Mouse (Mus musculus): Measurements from ENCODE around the gene Rps18. TPM values are rescaled to one million over a fixed set of nuclear protein-coding genes. Genes with fewer than 3 reads are reported as not detected.
"Not testable (repeated sequence)": the region's sequence is repeated elsewhere in the genome, so short reads cannot be mapped to it uniquely, and the experiment has no call there.

The Rps18 gene
- polyA plus RNA-seq, 1 experiment from 2014 or later, result 923 TPM

DNA sequence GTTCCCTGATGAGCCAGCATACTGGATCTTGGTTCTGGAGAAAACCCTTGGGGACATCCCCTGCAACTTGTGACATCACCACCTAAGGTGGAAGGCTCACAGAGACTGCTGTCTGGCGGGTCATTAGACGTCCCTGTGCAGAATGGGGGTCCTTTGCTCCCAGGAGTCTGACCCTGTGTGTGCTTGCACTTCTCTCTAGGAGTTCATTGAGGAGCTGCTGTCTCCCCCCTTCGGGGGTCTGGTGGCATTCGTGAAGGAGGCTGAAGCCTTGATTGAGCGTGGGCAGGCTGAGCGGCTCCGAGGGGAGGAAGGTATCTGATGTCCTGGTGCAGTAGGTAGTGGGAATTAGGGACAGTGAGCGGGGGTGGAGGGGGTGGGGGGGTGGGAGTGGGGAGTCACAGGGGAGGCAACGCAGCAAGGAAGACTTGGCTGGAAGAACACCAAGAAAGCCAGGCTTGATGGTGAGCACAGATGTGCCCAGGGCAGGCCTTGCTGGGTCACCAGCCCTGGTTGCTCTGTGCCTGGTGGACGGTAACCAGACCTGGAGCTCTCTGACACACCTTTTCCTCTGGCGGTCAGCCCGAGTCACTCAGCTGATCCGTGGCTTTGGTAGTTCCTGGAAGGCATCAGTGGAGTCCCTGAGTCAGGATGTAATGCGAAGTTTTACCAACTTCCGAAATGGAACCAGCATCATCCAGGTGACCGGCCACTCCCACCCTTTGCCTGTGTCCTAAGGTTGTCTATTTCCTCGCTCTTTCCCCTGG, 9.5 kb upstream of the Rps18 start:
- no peaks in the 10 kb centered on the region for H3K4me1 ChIP-seq
- H3K4me2 ChIP-seq (replicated peaks), result no peak overlapping the region
- H3K27me3 ChIP-seq (replicated peaks), result no peaks in the 10 kb centered on the region
- ATAC-seq (ENCODE audit: low FRiP score, low read depth), result no peak
- H3K36me3 ChIP-seq, result peaks cover 54% of the 10 kb centered on the region
- 93% methylated on average over 17 of the region's 17 CpGs for WGBS
- H3K27ac ChIP-seq, result no peak overlapping the region
- H3K4me3 ChIP-seq, result no peak overlapping the region
- H3K9ac ChIP-seq, result no peak overlapping the region
- H3K9me3 ChIP-seq, result no peaks in the 10 kb centered on the region

DNA sequence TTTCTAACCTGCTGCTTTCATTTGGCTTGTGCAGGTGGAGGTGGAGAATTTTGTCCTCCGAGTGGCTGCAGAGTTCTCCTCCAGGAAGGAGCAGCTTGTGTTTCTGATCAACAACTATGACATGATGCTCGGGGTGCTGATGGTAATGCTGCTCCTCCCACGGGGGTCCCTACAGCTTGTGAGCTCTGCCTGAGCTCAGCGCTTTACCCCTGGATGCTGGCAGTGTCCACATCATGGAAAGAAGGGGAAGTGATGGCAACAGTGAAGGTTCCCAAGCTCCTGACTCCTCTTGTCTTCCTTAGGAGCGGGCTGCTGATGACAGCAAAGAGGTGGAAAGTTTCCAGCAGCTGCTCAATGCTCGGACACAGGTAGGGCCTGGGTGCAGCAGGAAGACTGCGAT, 7.1 kb upstream of the Rps18 start:
- no peaks in the 10 kb centered on the region for H3K9me3 ChIP-seq
- WGBS, result 94% methylated on average over 7 of the region's 7 CpGs
- no peaks in the 10 kb centered on the region for H3K4me1 ChIP-seq
- H3K27ac ChIP-seq, result no peak overlapping the region
- H3K36me3 ChIP-seq, result peaks cover 77% of the 10 kb centered on the region
- no peak overlapping the region for H3K9ac ChIP-seq
- no peak overlapping the region for H3K4me2 ChIP-seq (replicated peaks)
- no peak overlapping the region for H3K4me3 ChIP-seq
- no peak for ATAC-seq (ENCODE audit: low FRiP score, low read depth)
- no peaks in the 10 kb centered on the region for H3K27me3 ChIP-seq (replicated peaks)

DNA sequence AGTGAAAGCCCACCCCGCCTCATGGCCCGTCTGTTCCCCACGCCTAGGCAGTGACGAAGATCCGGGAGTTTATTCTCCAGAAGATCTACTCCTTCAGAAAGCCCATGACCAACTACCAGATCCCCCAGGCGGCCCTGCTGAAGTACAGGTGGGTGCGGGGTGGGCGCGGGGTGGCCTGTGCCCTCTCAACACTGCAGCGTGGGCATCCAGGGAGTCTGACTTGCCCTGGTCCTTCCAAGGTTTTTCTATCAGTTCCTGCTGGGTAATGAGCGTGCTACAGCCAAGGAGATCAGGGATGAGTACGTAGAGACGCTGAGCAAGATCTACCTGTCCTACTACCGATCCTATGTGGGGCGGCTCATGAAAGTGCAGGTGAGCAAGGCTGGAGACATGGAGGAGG, 4.1 kb upstream of the Rps18 start:
- ATAC-seq (ENCODE audit: low FRiP score, low read depth), result no peak
- Histone ChIP-seq H3K27me3 (replicated peaks) (no peaks in the 10 kb centered on the region), H3K4me1 (peaks cover 6% of the 10 kb centered on the region), H3K4me2 (replicated peaks) (no peak overlapping the region), H3K9me3 (no peaks in the 10 kb centered on the region), H3K4me3 (no peak overlapping the region), H3K36me3 (peaks cover 58% of the 10 kb centered on the region), H3K9ac (no peak overlapping the region), H3K27ac (no peak overlapping the region)
- WGBS, result 96% methylated on average over 15 of the region's 15 CpGs

- Histone ChIP-seq H3K27me3 (replicated peaks) (no peaks in the 10 kb centered on the region), H3K4me3 (no peak overlapping the region), H3K9ac (no peak overlapping the region), H3K9me3 (no peaks in the 10 kb centered on the region), H3K36me3 (peaks cover 60% of the 10 kb centered on the region), H3K4me2 (replicated peaks) (no peak overlapping the region), H3K27ac (no peak overlapping the region), H3K4me1 (peaks cover 13% of the 10 kb centered on the region)
- ATAC-seq (ENCODE audit: low FRiP score, low read depth), result no peak
- WGBS, result 96% methylated on average over 13 of the region's 13 CpGs
Measured at GRCm38 (mm10) chr17:33959135-33959534, 3.3 kb upstream of the Rps18 start.

DNA sequence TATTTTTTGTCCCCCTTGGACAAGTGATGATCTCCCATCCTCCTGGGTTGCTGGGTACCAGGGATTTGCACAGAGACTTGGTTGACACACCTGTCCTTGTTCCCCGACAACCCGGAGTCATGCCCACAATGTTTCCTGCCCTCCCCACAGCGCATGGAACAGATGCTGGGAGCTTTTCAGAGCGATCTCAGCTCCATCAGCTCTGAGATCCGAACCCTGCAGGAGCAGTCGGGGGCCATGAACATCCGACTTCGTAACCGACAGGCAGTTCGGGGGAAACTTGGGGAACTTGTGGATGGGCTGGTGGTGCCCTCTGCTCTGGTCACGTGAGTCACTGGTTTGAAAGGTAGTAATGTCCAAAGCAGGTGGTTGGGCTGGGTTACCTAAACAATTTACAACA, 2.6 kb upstream of the Rps18 start:
- H3K36me3 ChIP-seq, result peaks cover 58% of the 10 kb centered on the region
- H3K9me3 ChIP-seq, result no peaks in the 10 kb centered on the region
- no peak overlapping the region for H3K9ac ChIP-seq
- peaks cover 20% of the 10 kb centered on the region for H3K4me1 ChIP-seq
- no peaks in the 10 kb centered on the region for H3K27me3 ChIP-seq (replicated peaks)
- no peak overlapping the region for H3K27ac ChIP-seq
- no peak overlapping the region for H3K4me2 ChIP-seq (replicated peaks)
- H3K4me3 ChIP-seq, result no peak overlapping the region
- WGBS, result 93% methylated on average over 11 of the region's 11 CpGs
- no peak for ATAC-seq (ENCODE audit: low FRiP score, low read depth)

GRCm38 (mm10) chr17:33957493-33957892, 1.7 kb upstream of the Rps18 start:
- H3K27me3 ChIP-seq (replicated peaks), result no peaks in the 10 kb centered on the region
- no peak overlapping the region; the same call in 1 of the 2 replicates for H3K4me2 ChIP-seq (replicated peaks)
- no peak overlapping the region for H3K27ac ChIP-seq
- ATAC-seq (ENCODE audit: low FRiP score, low read depth), result no peak
- H3K4me1 ChIP-seq, result peaks cover 29% of the 10 kb centered on the region
- WGBS, result 84% methylated on average over 6 of the region's 6 CpGs
- no peak overlapping the region for H3K4me3 ChIP-seq
- H3K36me3 ChIP-seq, result peaks cover 58% of the 10 kb centered on the region
- H3K9ac ChIP-seq, result no peak overlapping the region
- no peaks in the 10 kb centered on the region for H3K9me3 ChIP-seq

DNA sequence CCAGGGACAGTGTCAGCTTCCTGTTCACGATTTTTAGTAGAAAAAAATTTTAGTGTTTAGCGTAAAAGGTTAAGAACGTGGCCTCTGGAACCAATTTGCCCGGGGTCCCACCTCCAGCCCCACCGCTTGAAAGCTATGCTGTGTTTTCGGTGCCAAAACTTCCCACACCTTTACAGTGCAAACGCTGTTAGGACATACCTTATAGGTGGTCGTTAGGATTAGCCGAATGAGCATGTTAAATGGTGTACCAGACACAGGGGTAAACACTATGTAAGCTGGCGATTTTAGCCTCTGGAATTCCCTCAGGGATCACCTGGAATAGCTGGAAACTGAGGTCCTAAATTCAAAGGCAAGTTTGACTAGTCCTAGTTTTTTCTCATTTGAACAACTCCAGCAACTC, 535 bp upstream of the Rps18 start:
- H3K9ac ChIP-seq, result peak overlapping the region; percentile 69
- 0 out of 2 replicates have a peak overlapping the region, but pooled peaks have one; percentile 67 for H3K27ac ChIP-seq
- peak overlapping the region; percentile 67 for H3K4me2 ChIP-seq (replicated peaks)
- H3K9me3 ChIP-seq, result no peaks in the 10 kb centered on the region
- 9% methylated on average over 10 of the region's 10 CpGs for WGBS
- peaks cover 39% of the 10 kb centered on the region for H3K4me1 ChIP-seq
- H3K36me3 ChIP-seq, result peaks cover 51% of the 10 kb centered on the region
- peak overlapping the region; percentile 95 for H3K4me3 ChIP-seq
- H3K27me3 ChIP-seq (replicated peaks), result no peaks in the 10 kb centered on the region
- no peak for ATAC-seq (ENCODE audit: low FRiP score, low read depth)

GRCm38 (mm10) chr17:33954646-33955554, 901 bp downstream of the Rps18 start:
- no peak; the same call in 1 of the 2 replicates for ATAC-seq (ENCODE audit: low FRiP score, low read depth)
- no peaks in the 10 kb centered on the region for H3K9me3 ChIP-seq
- WGBS, result 1% methylated on average over 33 of the region's 33 CpGs
- H3K4me2 ChIP-seq (replicated peaks), result peak overlapping the region; percentile 97
- H3K9ac ChIP-seq, result peak overlapping the region; percentile 98
- no peaks in the 10 kb centered on the region for H3K27me3 ChIP-seq (replicated peaks)
- H3K4me1 ChIP-seq, result peaks cover 53% of the 10 kb centered on the region
- peak overlapping the region; percentile 74; the same call in 1 of the 2 replicates for H3K27ac ChIP-seq
- H3K4me3 ChIP-seq, result peak overlapping the region; percentile 95
- peaks cover 51% of the 10 kb centered on the region for H3K36me3 ChIP-seq

DNA sequence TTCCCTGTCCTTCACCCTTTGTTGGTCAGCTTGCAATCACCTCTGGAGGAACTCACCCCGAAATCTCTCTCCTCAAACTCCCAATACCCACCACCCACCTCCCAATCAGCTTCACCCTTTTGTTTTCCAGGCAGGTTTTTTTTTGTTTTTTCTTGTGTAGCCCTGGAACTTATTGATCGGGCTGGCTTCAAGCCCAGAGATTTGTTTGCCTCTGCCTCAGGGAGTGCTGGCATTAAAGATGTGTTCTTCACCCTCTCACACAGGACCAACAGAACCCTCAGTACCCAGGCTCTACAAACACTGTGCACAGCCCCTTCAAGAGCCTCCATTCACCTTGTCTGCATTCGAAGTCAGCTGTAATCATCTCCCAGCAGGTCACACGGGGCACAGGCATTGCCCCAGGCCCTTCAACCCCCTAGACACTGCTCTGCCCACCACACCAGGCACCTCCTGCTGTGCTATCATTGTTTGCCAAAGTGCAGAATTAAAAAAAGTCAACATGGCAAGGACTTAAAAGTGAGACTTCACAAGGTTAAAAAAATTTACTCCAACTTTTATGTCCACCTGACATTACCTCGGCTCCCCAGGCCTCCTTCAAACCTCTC, 1.7 kb downstream of the Rps18 start:
- no peaks in the 10 kb centered on the region for H3K9me3 ChIP-seq
- H3K36me3 ChIP-seq, result peaks cover 51% of the 10 kb centered on the region
- no peaks in the 10 kb centered on the region for H3K27me3 ChIP-seq (replicated peaks)
- no peak for ATAC-seq (ENCODE audit: low FRiP score, low read depth)
- 34% methylated on average over 5 of the region's 5 CpGs for WGBS
- peak overlapping the region; percentile 98 for H3K9ac ChIP-seq
- peak overlapping the region; percentile 95 for H3K4me3 ChIP-seq
- H3K4me1 ChIP-seq, result peaks cover 58% of the 10 kb centered on the region
- H3K4me2 ChIP-seq (replicated peaks), result peak overlapping the region; percentile 97
- H3K27ac ChIP-seq, result no peak overlapping the region

DNA sequence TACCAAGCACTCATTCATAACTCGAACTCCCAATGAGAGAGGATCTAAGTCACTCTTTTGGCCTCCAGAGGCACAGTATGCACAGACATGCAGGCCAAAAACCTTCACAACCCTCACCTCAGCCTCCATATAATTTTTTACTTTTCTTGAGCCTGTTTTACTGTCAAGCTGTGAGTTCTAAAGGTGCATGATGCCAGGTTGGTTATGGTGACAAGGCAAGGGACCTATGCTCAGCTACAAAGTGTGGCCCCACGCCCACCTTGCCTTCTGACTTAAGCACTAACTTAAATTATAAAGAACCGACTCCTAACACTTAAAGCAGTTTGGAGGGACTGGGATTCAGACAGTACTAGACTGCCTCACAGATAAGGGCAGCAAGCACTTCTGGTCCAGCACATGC, 2.5 kb downstream of the Rps18 start:
- H3K4me3 ChIP-seq, result no peak overlapping the region
- peaks cover 58% of the 10 kb centered on the region for H3K4me1 ChIP-seq
- H3K27me3 ChIP-seq (replicated peaks), result no peaks in the 10 kb centered on the region
- no peaks in the 10 kb centered on the region for H3K9me3 ChIP-seq
- no peak overlapping the region for H3K9ac ChIP-seq
- 83% methylated on average over 3 of the region's 3 CpGs for WGBS
- H3K4me2 ChIP-seq (replicated peaks), result peak overlapping the region; percentile 97; the same call in 1 of the 2 replicates
- peaks cover 51% of the 10 kb centered on the region for H3K36me3 ChIP-seq
- no peak overlapping the region for H3K27ac ChIP-seq
- no peak for ATAC-seq (ENCODE audit: low FRiP score, low read depth)

GRCm38 (mm10) chr17:33952879-33953278, 2.9 kb downstream of the Rps18 start:
- Histone ChIP-seq H3K27ac (no peak overlapping the region), H3K36me3 (peaks cover 52% of the 10 kb centered on the region), H3K4me1 (peaks cover 58% of the 10 kb centered on the region), H3K4me2 (replicated peaks) (no peak overlapping the region; the same call in 1 of the 2 replicates), H3K27me3 (replicated peaks) (no peaks in the 10 kb centered on the region), H3K9me3 (no peaks in the 10 kb centered on the region), H3K9ac (no peak overlapping the region), H3K4me3 (no peak overlapping the region)
- WGBS, result 76% methylated on average over 4 of the region's 4 CpGs
- ATAC-seq (ENCODE audit: low FRiP score, low read depth), result no peak

- 77% methylated on average over 13 of the region's 13 CpGs for WGBS
- not testable (repeated sequence) for H3K27me3 ChIP-seq (replicated peaks); ATAC-seq (ENCODE audit: low FRiP score, low read depth); H3K9me3 ChIP-seq; H3K27ac ChIP-seq
- H3K4me3 ChIP-seq, result peak overlapping the region; percentile 41; the same call in 1 of the 2 replicates
- H3K9ac ChIP-seq, result peak overlapping the region; percentile 60; the same call in 1 of the 2 replicates
- peak overlapping the region; percentile 88 for H3K4me2 ChIP-seq (replicated peaks)
- peaks cover 58% of the 10 kb centered on the region for H3K36me3 ChIP-seq
- H3K4me1 ChIP-seq, result peaks cover 58% of the 10 kb centered on the region
Measured at GRCm38 (mm10) chr17:33952015-33952414, 3.8 kb downstream of the Rps18 start.
